Comparison of ENCODE assay signal across 8 mouse cellular contexts in genomic region chr1:38628901-38629585, GRCm38 (mm10). TPM values are rescaled to one million over a fixed set of nuclear protein-coding genes. Genes with fewer than 3 reads are reported as not detected.
DNase-seq lines count a peak whose midpoint lies in the region; ATAC-seq and TF ChIP-seq lines count a peak whose summit lies in the region.

No protein-coding gene starts in this region.

- TF ChIP-seq EP300 in heart, adult 2 months (IDR thresholded peaks at IDR 0.05; ENCODE audit: insufficient read depth, low read depth, low read length), result no peak

- intact Hi-C loops in heart, adult 2 months (cut with DNase I), result loop anchor here (10.0 kb wide), 1 partner anchor 444 kb away; no protein-coding TSS in a partner anchor
- intact Hi-C loops in heart, postnatal 25 days (cut with DNase I), result loop anchor here (5.0 kb wide), 1 partner anchor 138 kb away; no protein-coding TSS in a partner anchor

- H3K27me3 ChIP-seq in heart, adult 2 months (ENCODE audit: control insufficient read depth, insufficient read depth, low read length), result peaks cover 10% of the 10 kb centered on the region
- H3K27me3 ChIP-seq in embryonic facial prominence, embryonic 13.5 days, result peaks cover 13% of the 10 kb centered on the region; the same call in 1 of the 2 replicates
- peaks cover 14% of the 10 kb centered on the region; the same call in 1 of the 2 replicates for H3K27me3 ChIP-seq in intestine, embryonic 14.5 days (replicated peaks; ENCODE audit: control insufficient read depth, insufficient read depth, low read length)
- H3K27me3 ChIP-seq in midbrain, embryonic 11.5 days (ENCODE audit: control insufficient read depth, insufficient read depth, low read length), result no peaks in the 10 kb centered on the region

- H3K4me2 ChIP-seq in embryonic facial prominence, embryonic 13.5 days, result peak overlapping the region; percentile 70
- peak overlapping the region; percentile 11; the same call in 1 of the 2 replicates for H3K4me2 ChIP-seq in intestine, embryonic 14.5 days (ENCODE audit: low read length)
- H3K4me2 ChIP-seq in midbrain, embryonic 11.5 days, result no peak overlapping the region

- no peak for TF ChIP-seq POLR2A in heart, adult 2 months (IDR thresholded peaks at IDR 0.05; ENCODE audit: insufficient read depth, low read depth, low read length)

- H3K79me2 ChIP-seq in heart, adult 2 months (replicated peaks; ENCODE audit: control insufficient read depth, insufficient read depth, low read length), result no peaks in the 10 kb centered on the region

- DNase-seq in heart, adult 2 months, result peak; percentile 17 to 21
- DNase-seq in heart, postnatal 25 days (ENCODE audit: low spot score), result no peak
- peak; percentile 68 for DNase-seq in intestine, embryonic 14.5 days (ENCODE audit: low spot score)
- peak; percentile 93 for DNase-seq in midbrain, embryonic 11.5 days (ENCODE audit: low spot score, missing footprints)
- DNase-seq in adrenal gland, adult 18-20 months (ENCODE audit: low spot score in 2 of 2), result no peak
- DNase-seq in spleen, postnatal 14 days (ENCODE audit: low spot score in 2 of 2), result no peak

- H3K4me3 ChIP-seq in heart, adult 2 months, result no peak overlapping the region
- H3K4me3 ChIP-seq in embryonic facial prominence, embryonic 13.5 days, result peak overlapping the region; percentile 85; the same call in 1 of the 2 replicates
- H3K4me3 ChIP-seq in intestine, embryonic 14.5 days (ENCODE audit: low read depth, low read length), result no peak overlapping the region
- no peak overlapping the region for H3K4me3 ChIP-seq in midbrain, embryonic 11.5 days (ENCODE audit: low read depth, low read length)

- H3K9ac ChIP-seq in heart, adult 2 months (ENCODE audit: low read depth, low read length), result no peak overlapping the region
- 0 out of 2 replicates have a peak overlapping the region, but pooled peaks have one; percentile 94 for H3K9ac ChIP-seq in embryonic facial prominence, embryonic 13.5 days
- H3K9ac ChIP-seq in intestine, embryonic 14.5 days (ENCODE audit: low read length), result 0 out of 2 replicates have a peak overlapping the region, but pooled peaks have one; percentile 10
- H3K9ac ChIP-seq in midbrain, embryonic 11.5 days (ENCODE audit: low read length), result peak overlapping the region; percentile 90

- no peaks in the 10 kb centered on the region for H3K36me3 ChIP-seq in heart, adult 2 months (ENCODE audit: control insufficient read depth, insufficient read depth, low read length)
- no peaks in the 10 kb centered on the region for H3K36me3 ChIP-seq in embryonic facial prominence, embryonic 13.5 days
- no peaks in the 10 kb centered on the region for H3K36me3 ChIP-seq in intestine, embryonic 14.5 days (ENCODE audit: control insufficient read depth, insufficient read depth, low read length)
- no peaks in the 10 kb centered on the region for H3K36me3 ChIP-seq in midbrain, embryonic 11.5 days (ENCODE audit: control insufficient read depth, insufficient read depth, low read length)

- H3K4me1 ChIP-seq in heart, adult 2 months (ENCODE audit: control insufficient read depth, insufficient read depth, low read length), result peaks cover 3% of the 10 kb centered on the region; the same call in 1 of the 2 replicates
- peaks cover 41% of the 10 kb centered on the region for H3K4me1 ChIP-seq in embryonic facial prominence, embryonic 13.5 days
- H3K4me1 ChIP-seq in intestine, embryonic 14.5 days (replicated peaks; ENCODE audit: control insufficient read depth, insufficient read depth, low read length), result peaks cover 20% of the 10 kb centered on the region
- H3K4me1 ChIP-seq in midbrain, embryonic 11.5 days (ENCODE audit: control insufficient read depth, insufficient read depth, low read length), result peaks cover 27% of the 10 kb centered on the region

- no peak for TF ChIP-seq CTCF in heart, adult 2 months (IDR thresholded peaks at IDR 0.05)

- 50% methylated on average over 11 of the region's 11 CpGs for WGBS in heart, adult 2 months
- WGBS in embryonic facial prominence, embryonic 13.5 days, result 18% methylated on average over 11 of the region's 11 CpGs
- 23% methylated on average over 11 of the region's 11 CpGs for WGBS in intestine, embryonic 14.5 days
- WGBS in midbrain, embryonic 11.5 days, result 21% methylated on average over 11 of the region's 11 CpGs

- no peak overlapping the region for H3K27ac ChIP-seq in heart, adult 2 months
- peak overlapping the region; percentile 97 for H3K27ac ChIP-seq in embryonic facial prominence, embryonic 13.5 days
- peak overlapping the region; percentile 92 for H3K27ac ChIP-seq in intestine, embryonic 14.5 days (ENCODE audit: low read depth)
- H3K27ac ChIP-seq in midbrain, embryonic 11.5 days (ENCODE audit: low read depth, low read length), result peak overlapping the region; percentile 84

- H3K9me3 ChIP-seq in embryonic facial prominence, embryonic 13.5 days, result no peaks in the 10 kb centered on the region
- no peaks in the 10 kb centered on the region for H3K9me3 ChIP-seq in intestine, embryonic 14.5 days (ENCODE audit: control insufficient read depth, low read length)
- H3K9me3 ChIP-seq in midbrain, embryonic 11.5 days (ENCODE audit: control insufficient read depth, low read length), result no peaks in the 10 kb centered on the region

- no peak for ATAC-seq in embryonic facial prominence, embryonic 13.5 days (ENCODE audit: insufficient number of reproducible peaks, insufficient read depth, low FRiP score, low TSS enrichment, low read depth)
- ATAC-seq in intestine, embryonic 14.5 days (replicated peaks; ENCODE audit: low FRiP score, low TSS enrichment, low read depth), result no peak
- ATAC-seq in midbrain, embryonic 11.5 days (ENCODE audit: low FRiP score), result no peak
- no peak for ATAC-seq in activated CD4-positive, CD25-positive, alpha-beta regulatory T cell, adult 4 months

RNA-seq across cellular contexts. Expression of gene Aff3, which starts 35.7 kb away (rescaled TPM):
- 1 to 10 TPM; 1.4 to 3.1 TPM for total RNA-seq in heart, adult 2 months (2021)
- polyA plus RNA-seq in heart, adult 2 months (2012; rRNA removed), result 2.4 and 3.2 TPM in 2 replicates
- total RNA-seq in heart, postnatal 25 days (2021), result 1 to 10 TPM; 1.8 to 3.4 TPM
- polyA plus RNA-seq in embryonic facial prominence, embryonic 13.5 days (2015; fragmentation: Nextera tagmentation; extraction: Ambion mirVana), result 12.0 and 20.1 TPM in 2 replicates
- 7.6 and 8.6 TPM in 2 replicates for polyA plus RNA-seq in intestine, embryonic 14.5 days (2014; fragmentation: Nextera tagmentation; extraction: Ambion mirVana)
- 15.3 and 16.3 TPM in 2 replicates for polyA plus RNA-seq in midbrain, embryonic 11.5 days (2014; fragmentation: Nextera tagmentation; extraction: Ambion mirVana)
- 10 to 100 TPM; 15.0 to 18.5 TPM for polyA plus RNA-seq in activated CD4-positive, CD25-positive, alpha-beta regulatory T cell, adult 4 months (2017; shearing (Covaris generic))
- 1 to 10 TPM; 2.2 to 2.8 TPM for total RNA-seq in adrenal gland, adult 18-20 months (2021)

Comparison
In these comparisons a context has a peak if more than half of its experiments do, and no peak if none do; other contexts are left out.
1. DNase-seq: peak in heart, adult 2 months (2 of 2), intestine, embryonic 14.5 days (single experiment) and midbrain, embryonic 11.5 days (single experiment); none in heart, postnatal 25 days (single experiment), adrenal gland, adult 18-20 months (0 of 2) and spleen, postnatal 14 days (0 of 2).